Mouse (Mus musculus) cortical plate, adult 2 months (tissue): Measurements from ENCODE around the gene Zfp444.
A peak's percentile ranks its signal among the peaks of the same experiment; 100 is the strongest.

Experiments used
- CTCF ChIP-seq: fragments of 200-500 bp; IDR thresholded peaks from 2 replicates; pipeline ENCODE4 v1.5.1; 2011; ENCODE audit warnings: mild to moderate bottlenecking, control low read depth, low read length; ENCODE audit not compliant: insufficient read depth; ENCODE audit errors: extremely low read depth
- POLR2A ChIP-seq: fragments of 200-500 bp; IDR thresholded peaks from 2 replicates; pipeline ENCODE4 v1.6.1; 2011; ENCODE audit warnings: mild to moderate bottlenecking, low read length, control low read depth; ENCODE audit not compliant: insufficient read depth; ENCODE audit errors: extremely low read depth

GRCm38 (mm10) chr7:6191376-6191775 lies 19.4 kb downstream of the Zfp444 start:
- peak; percentile 78 for TF ChIP-seq CTCF
- no peak for TF ChIP-seq POLR2A
